Mouse (Mus musculus) heart, embryonic 11.5 days (tissue): ENCODE data around the gene Sar1b. TPM values are rescaled to one million over a fixed set of nuclear protein-coding genes. Genes with fewer than 3 reads are reported as not detected.
A peak's percentile ranks its signal among the peaks of the same experiment; 100 is the strongest.
"Not testable (repeated sequence)": the region's sequence is repeated elsewhere in the genome, so short reads cannot be mapped to it uniquely, and the experiment has no call there.

ENCODE experiments used
- ATAC-seq: fragments of 200-750 bp; cut with Nextera tagmentation; replicated peaks from 2 replicates; pipeline ENCODE4 v1.8.0; 2017; ENCODE audit warnings: moderate library complexity; ENCODE audit not compliant: insufficient number of reproducible peaks, low FRiP score, low TSS enrichment
- H3K27ac ChIP-seq: fragments of 300-500 bp; sonication (generic); 2 replicates; pipeline ENCODE4 v1.5.1; 2014; ENCODE audit warnings: mild to moderate bottlenecking, low read depth, low read length
- H3K27me3 ChIP-seq: fragments of 300-500 bp; sonication (generic); 2 replicates; pipeline ENCODE4 v1.6.1; 2014; ENCODE audit warnings: mild to moderate bottlenecking, low read length, mixed read lengths; ENCODE audit not compliant: control insufficient read depth, insufficient read depth
- H3K36me3 ChIP-seq: fragments of 300-500 bp; sonication (generic); 2 replicates; pipeline ENCODE4 v1.6.1; 2014; ENCODE audit warnings: mild to moderate bottlenecking, low read length, moderate library complexity, mixed read lengths; ENCODE audit not compliant: control insufficient read depth, insufficient read depth
- H3K4me1 ChIP-seq: fragments of 300-500 bp; sonication (generic); 2 replicates; pipeline ENCODE4 v1.6.1; 2014; ENCODE audit warnings: low read length; ENCODE audit not compliant: control insufficient read depth, insufficient read depth
- H3K4me2 ChIP-seq: fragments of 300-500 bp; sonication (generic); 2 replicates; pipeline ENCODE4 v1.6.1; 2014; ENCODE audit warnings: mild to moderate bottlenecking, moderate library complexity
- H3K4me3 ChIP-seq: fragments of 300-500 bp; sonication (generic); 2 replicates; pipeline ENCODE4 v1.5.1; 2014; ENCODE audit warnings: low read depth, low read length
- H3K9ac ChIP-seq: fragments of 300-500 bp; sonication (generic); 2 replicates; pipeline ENCODE4 v1.6.1; 2014; ENCODE audit warnings: mild to moderate bottlenecking, low read depth, low read length, moderate library complexity
- H3K9me3 ChIP-seq: fragments of 300-500 bp; sonication (generic); replicated peaks from 2 replicates; pipeline ENCODE4 v1.6.1; 2016; ENCODE audit warnings: low read length; ENCODE audit not compliant: control insufficient read depth
- WGBS: fragments of 180-500 bp; shearing (Covaris S2); extraction: QIAGEN DNeasy Blood & Tissue Kit; methylation state at CpG from one replicate; pipeline ENCODE4 v1.1.7; 2014; ENCODE audit not compliant: insufficient replicate concordance; 5-methylcytosine and 5-hydroxymethylcytosine counted together
- polyA plus RNA-seq: library from polyadenylated mRNA; unstranded; fragments of >200 nt; fragmentation: Nextera tagmentation; extraction: Ambion mirVana; gene quantifications from 2 replicates; pipeline ENCODE4 v1.2.1, GENCODE M21; 2014

Sar1b gene
- polyA plus RNA-seq, 1 experiment from 2014 or later, result 136 TPM

- WGBS, result 88% methylated on average over 4 of the region's 4 CpGs
- H3K27me3 ChIP-seq, H3K27ac ChIP-seq, ATAC-seq, H3K4me2 ChIP-seq, H3K4me3 ChIP-seq, H3K9me3 ChIP-seq, H3K9ac ChIP-seq, H3K4me1 ChIP-seq: not testable (repeated sequence)
- H3K36me3 ChIP-seq, result peaks cover 17% of the 10 kb centered on the region
Measured at GRCm38 (mm10) chr11:51789735-51790134, 26.2 kb downstream of the Sar1b start.

GRCm38 (mm10) chr11:51790662-51791061 lies 27.2 kb downstream of the Sar1b start:
- no peaks in the 10 kb centered on the region for H3K27me3 ChIP-seq
- H3K4me2 ChIP-seq, result no peak overlapping the region
- 94% methylated on average over 7 of the region's 7 CpGs for WGBS
- H3K4me1 ChIP-seq, result no peaks in the 10 kb centered on the region
- peaks cover 17% of the 10 kb centered on the region for H3K36me3 ChIP-seq
- H3K27ac ChIP-seq, result no peak overlapping the region
- H3K9ac ChIP-seq, result no peak overlapping the region
- H3K9me3 ChIP-seq, result no peaks in the 10 kb centered on the region
- no peak for ATAC-seq
- no peak overlapping the region for H3K4me3 ChIP-seq

GRCm38 (mm10) chr11:51796272-51796671 lies 32.8 kb downstream of the Sar1b start:
- Histone ChIP-seq H3K9ac (no peak overlapping the region), H3K4me2 (no peak overlapping the region), H3K4me3 (no peak overlapping the region), H3K9me3 (no peaks in the 10 kb centered on the region), H3K27ac (no peak overlapping the region), H3K4me1 (peaks cover 6% of the 10 kb centered on the region), H3K27me3 (no peaks in the 10 kb centered on the region), H3K36me3 (peaks cover 5% of the 10 kb centered on the region; the same call in 1 of the 2 replicates)
- WGBS, result 66% methylated on average over 4 of the region's 4 CpGs
- no peak for ATAC-seq

- Histone ChIP-seq H3K9ac (peak overlapping the region; percentile 58; the same call in 1 of the 2 replicates), H3K4me2 (peak overlapping the region; percentile 52), H3K4me3 (no peak overlapping the region), H3K27me3 (no peaks in the 10 kb centered on the region), H3K27ac (peak overlapping the region; percentile 84), H3K36me3 (no peaks in the 10 kb centered on the region), H3K9me3 (no peaks in the 10 kb centered on the region), H3K4me1 (peaks cover 7% of the 10 kb centered on the region)
- no peak for ATAC-seq
- WGBS, result 14% methylated on average over 7 of the region's 8 CpGs
Measured at GRCm38 (mm10) chr11:51800634-51801325, 37.3 kb downstream of the Sar1b start.

GRCm38 (mm10) chr11:51805221-51805981 lies 41.9 kb downstream of the Sar1b start:
- ATAC-seq, result peak; percentile 58
- H3K9me3 ChIP-seq, result no peaks in the 10 kb centered on the region
- H3K4me1 ChIP-seq, result peaks cover 2% of the 10 kb centered on the region; the same call in 1 of the 2 replicates
- peak overlapping the region; percentile 67 for H3K9ac ChIP-seq
- peak overlapping the region; percentile 49 for H3K4me3 ChIP-seq
- H3K4me2 ChIP-seq, result peak overlapping the region; percentile 73
- no peaks in the 10 kb centered on the region for H3K36me3 ChIP-seq
- H3K27ac ChIP-seq, result no peak overlapping the region
- WGBS, result 20% methylated on average over 17 of the region's 17 CpGs
- H3K27me3 ChIP-seq, result no peaks in the 10 kb centered on the region

GRCm38 (mm10) chr11:51807108-51807879 lies 43.8 kb downstream of the Sar1b start:
- H3K4me1 ChIP-seq, result no peaks in the 10 kb centered on the region

GRCm38 (mm10) chr11:51809632-51810224 lies 46.2 kb downstream of the Sar1b start:
- no peaks in the 10 kb centered on the region for H3K27me3 ChIP-seq
- WGBS, result 60% methylated on average over 6 of the region's 6 CpGs
- no peak overlapping the region for H3K27ac ChIP-seq
- H3K36me3 ChIP-seq, result no peaks in the 10 kb centered on the region
- no peaks in the 10 kb centered on the region for H3K9me3 ChIP-seq
- no peak overlapping the region for H3K4me3 ChIP-seq
- no peak overlapping the region for H3K9ac ChIP-seq
- no peak for ATAC-seq
- H3K4me2 ChIP-seq, result no peak overlapping the region
- H3K4me1 ChIP-seq, result no peaks in the 10 kb centered on the region

More at GRCm38 (mm10) chr11:51807108-51807879, 43.8 kb downstream of the Sar1b start:
- no peaks in the 10 kb centered on the region for H3K27me3 ChIP-seq
- H3K9ac ChIP-seq, result no peak overlapping the region
- H3K4me3 ChIP-seq, result no peak overlapping the region
- H3K9me3 ChIP-seq, result no peaks in the 10 kb centered on the region
- 53% methylated on average over 13 of the region's 13 CpGs for WGBS
- ATAC-seq, result no peak
- H3K36me3 ChIP-seq, result no peaks in the 10 kb centered on the region
- H3K4me2 ChIP-seq, result no peak overlapping the region
- H3K27ac ChIP-seq, result no peak overlapping the region

GRCm38 (mm10) chr11:51811230-51811629 lies 47.7 kb downstream of the Sar1b start:
- WGBS, result 80% methylated on average over 4 of the region's 4 CpGs

More at GRCm38 (mm10) chr11:51811230-51811629, 47.7 kb downstream of the Sar1b start:
- no peak overlapping the region for H3K4me3 ChIP-seq
- no peaks in the 10 kb centered on the region for H3K9me3 ChIP-seq
- H3K4me2 ChIP-seq, result no peak overlapping the region
- H3K4me1 ChIP-seq, result no peaks in the 10 kb centered on the region
- H3K9ac ChIP-seq, result no peak overlapping the region
- H3K27me3 ChIP-seq, result no peaks in the 10 kb centered on the region
- ATAC-seq, result no peak
- no peak overlapping the region for H3K27ac ChIP-seq
- no peaks in the 10 kb centered on the region for H3K36me3 ChIP-seq
